Mouse (Mus musculus) liver, embryonic 14.5 days (tissue): Measurements from ENCODE around the gene Mlana. TPM values are rescaled to one million over a fixed set of nuclear protein-coding genes. Genes with fewer than 3 reads are reported as not detected.

Experiments
- ATAC-seq: fragments of 200-750 bp; cut with Nextera tagmentation; 2 replicates; pipeline ENCODE4 v1.8.0; 2017; ENCODE audit warnings: moderate number of reproducible peaks, mild to moderate bottlenecking, moderate library complexity; ENCODE audit not compliant: insufficient read depth
- DNase-seq, 3 experiments: peaks; one replicate each; pipeline ENCODE4 v3.0.0-alpha.2; 2012 to 2013; ENCODE audit warnings: low read depth in 3 of 3, low spot score in 3 of 3
- H3K27ac ChIP-seq: fragments of 300-500 bp; sonication (generic); 2 replicates; pipeline ENCODE4 v1.5.1; 2014; ENCODE audit warnings: moderate library complexity, mild to moderate bottlenecking, control low read depth, inconsistent platforms
- H3K27me3 ChIP-seq: fragments of 300-500 bp; sonication (generic); 2 replicates; pipeline ENCODE4 v1.6.1; 2014; ENCODE audit warnings: mild to moderate bottlenecking, low read length, moderate library complexity; ENCODE audit not compliant: control insufficient read depth, insufficient read depth
- H3K36me3 ChIP-seq: fragments of 300-500 bp; sonication (generic); replicated peaks from 2 replicates; pipeline ENCODE4 v1.6.1; 2014; ENCODE audit warnings: low read depth; ENCODE audit not compliant: control insufficient read depth, insufficient read depth
- H3K4me1 ChIP-seq, 2 experiments: fragments of 200-500 bp in 1 of 2; fragments of 300-500 bp in 1 of 2; sonication (generic) in 1 of 2; replicated peaks; 2 replicates each; pipeline ENCODE4 v1.6.1; 2012 to 2014; ENCODE audit warnings: antibody characterized with exemption in 1 of 2, inconsistent platforms in 1 of 2, low read length in 1 of 2; ENCODE audit not compliant: control insufficient read depth in 2 of 2, insufficient read depth in 2 of 2
- H3K4me2 ChIP-seq: fragments of 300-500 bp; sonication (generic); 2 replicates; pipeline ENCODE4 v1.6.1; 2014; ENCODE audit warnings: low read depth, mild to moderate bottlenecking, control low read depth, moderate library complexity
- H3K4me3 ChIP-seq, 2 experiments: fragments of 200-500 bp in 1 of 2; fragments of 300-500 bp in 1 of 2; sonication (generic) in 1 of 2; 2 replicates each; pipeline ENCODE4 v1.5.1; 2012 to 2014; ENCODE audit warnings: low read depth in 2 of 2, low read length in 2 of 2, mild to moderate bottlenecking in 2 of 2, control low read depth in 1 of 2, inconsistent platforms in 1 of 2, moderate library complexity in 1 of 2; ENCODE audit not compliant: insufficient read depth in 1 of 2
- H3K9ac ChIP-seq: fragments of 300-500 bp; sonication (generic); replicated peaks from 2 replicates; pipeline ENCODE4 v1.6.1; 2014; ENCODE audit warnings: mild to moderate bottlenecking, control low read depth, moderate library complexity
- H3K9me3 ChIP-seq: fragments of 300-500 bp; sonication (generic); 2 replicates; pipeline ENCODE4 v1.6.1; 2016; ENCODE audit warnings: low read length, mixed read lengths; ENCODE audit not compliant: control insufficient read depth
- CTCF ChIP-seq: IDR thresholded peaks from 2 replicates; pipeline ENCODE4 v1.5.1; 2016; ENCODE audit warnings: antibody characterized with exemption, low read depth, control low read depth
- EP300 ChIP-seq: IDR thresholded peaks from 2 replicates; pipeline ENCODE4 v1.6.1; 2016; ENCODE audit warnings: antibody characterized with exemption, low read depth
- WGBS: fragments of 180-500 bp; shearing (Covaris S2); extraction: QIAGEN DNeasy Blood & Tissue Kit; methylation state at CpG from one replicate; pipeline ENCODE4 v1.1.7; 2014; ENCODE audit not compliant: insufficient replicate concordance; 5-methylcytosine and 5-hydroxymethylcytosine counted together
- polyA plus RNA-seq, 2 experiments: library from polyadenylated mRNA; depleted of rRNA in 1 of 2; stranded (reverse) in 1 of 2; unstranded in 1 of 2; fragments of >200 nt; fragmentation: Nextera tagmentation in 1 of 2; extraction: Ambion mirVana in 1 of 2; gene quantifications; 2 replicates each; pipeline versions ENCODE4 v1.2.1 to v1.2.3; 2012 to 2014

Gene Mlana
- polyA plus RNA-seq, 2 experiments, result not detected

DNA sequence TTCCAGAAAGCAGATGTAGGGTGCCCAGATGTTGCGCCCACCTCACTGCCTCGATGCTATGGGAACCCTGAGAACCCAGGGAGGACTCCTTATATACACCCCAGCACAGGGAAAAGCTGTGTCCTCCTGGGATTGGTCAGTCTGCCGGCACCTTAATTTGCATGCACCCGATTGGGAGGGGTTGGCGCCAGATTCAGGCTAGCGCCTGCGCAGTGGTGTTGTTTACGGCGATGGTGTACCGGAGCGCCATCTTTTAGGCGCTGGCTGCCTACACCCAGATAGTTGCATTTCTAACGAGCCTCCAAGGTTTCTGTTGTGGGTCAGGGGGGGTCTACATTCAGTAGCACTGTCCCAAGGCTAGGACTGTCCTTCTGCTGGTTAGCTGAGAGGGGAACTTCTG is 25.0 kb upstream of the Mlana start:
- H3K36me3 ChIP-seq, result no peaks in the 10 kb centered on the region
- ATAC-seq, result no peak
- no peak overlapping the region for H3K4me2 ChIP-seq
- TF ChIP-seq EP300 (no peak), CTCF (no peak)
- H3K27me3 ChIP-seq, result no peaks in the 10 kb centered on the region
- DNase-seq, result no peak
- H3K9ac ChIP-seq, result no peak overlapping the region
- 83% methylated on average over 13 of the region's 13 CpGs for WGBS
- H3K4me1 ChIP-seq, result peaks cover 2 to 6% of the 10 kb centered on the region in 2 experiments; a peak in 3 of 4 replicates
- no peak overlapping the region for H3K4me3 ChIP-seq
- no peak overlapping the region for H3K27ac ChIP-seq
- no peaks in the 10 kb centered on the region for H3K9me3 ChIP-seq

- no peak overlapping the region for H3K27ac ChIP-seq
- H3K9ac ChIP-seq, result no peak overlapping the region
- ATAC-seq (no peak), DNase-seq (no peak)
- H3K4me1 ChIP-seq, result peaks cover 2 to 6% of the 10 kb centered on the region in 2 experiments; a peak in 3 of 4 replicates
- TF ChIP-seq CTCF, result no peak
- TF ChIP-seq EP300, result no peak
- H3K4me3 ChIP-seq, result no peak overlapping the region
- 80% methylated on average over 7 of the region's 7 CpGs for WGBS
- H3K4me2 ChIP-seq, result no peak overlapping the region
- H3K9me3 ChIP-seq, result no peaks in the 10 kb centered on the region
- H3K27me3 ChIP-seq, result no peaks in the 10 kb centered on the region
- H3K36me3 ChIP-seq, result no peaks in the 10 kb centered on the region
Observed at GRCm38 (mm10) chr19:29674946-29675345, 22.7 kb upstream of the Mlana start.

- ATAC-seq (no peak), DNase-seq (no peak)
- TF ChIP-seq CTCF, result no peak
- no peak overlapping the region for H3K4me2 ChIP-seq
- H3K36me3 ChIP-seq, result no peaks in the 10 kb centered on the region
- peaks cover 2 to 9% of the 10 kb centered on the region in 2 experiments; a peak in 3 of 4 replicates for H3K4me1 ChIP-seq
- no peaks in the 10 kb centered on the region for H3K27me3 ChIP-seq
- H3K9ac ChIP-seq, result no peak overlapping the region
- H3K9me3 ChIP-seq, result no peaks in the 10 kb centered on the region
- no peak overlapping the region for H3K4me3 ChIP-seq
- H3K27ac ChIP-seq, result no peak overlapping the region
- WGBS, result 15% methylated on average over 9 of the region's 9 CpGs
Observed at GRCm38 (mm10) chr19:29675562-29676078, 22.0 kb upstream of the Mlana start.

DNA sequence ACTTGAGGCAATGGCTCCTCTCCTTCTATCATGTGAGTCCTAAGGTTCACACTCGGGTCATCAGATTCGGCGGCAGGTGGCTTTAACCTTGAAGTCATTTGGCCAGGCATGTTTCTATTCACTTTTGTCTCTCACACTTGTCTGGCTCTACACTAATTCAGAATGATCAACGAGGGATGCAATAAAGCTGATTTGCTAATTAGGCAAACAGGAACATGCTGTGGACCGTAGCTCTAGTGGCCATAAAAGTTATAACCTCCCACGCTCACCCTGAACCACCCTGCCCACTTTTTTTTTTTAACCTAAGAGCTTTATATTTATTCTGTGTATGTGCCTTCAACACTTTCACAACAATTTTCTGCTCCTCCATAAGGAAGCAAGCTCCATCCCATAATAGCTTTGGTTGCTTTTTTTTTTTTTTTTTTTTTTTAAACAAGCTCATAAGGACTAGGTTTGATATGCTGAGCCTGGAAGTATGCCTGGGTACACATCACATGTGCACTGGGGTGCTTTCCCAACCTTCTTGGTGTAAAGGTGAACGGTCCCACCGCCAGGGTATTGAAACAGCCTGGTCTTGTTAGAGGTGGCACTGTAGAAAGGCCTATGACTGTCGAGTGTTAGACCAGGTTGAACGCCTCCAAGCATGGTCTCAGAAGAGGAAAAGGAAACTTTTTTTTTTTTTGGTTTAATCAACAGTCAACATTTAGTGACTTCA is 21.0 kb upstream of the Mlana start:
- H3K4me3 ChIP-seq, result no peak overlapping the region
- WGBS, result 74% methylated on average over 10 of the region's 10 CpGs
- no peaks in the 10 kb centered on the region for H3K27me3 ChIP-seq
- H3K9me3 ChIP-seq, result no peaks in the 10 kb centered on the region
- no peak for DNase-seq
- H3K4me1 ChIP-seq, result peaks cover 2 to 9% of the 10 kb centered on the region in 2 experiments; a peak in 3 of 4 replicates
- no peak overlapping the region for H3K27ac ChIP-seq
- no peak overlapping the region for H3K9ac ChIP-seq
- TF ChIP-seq EP300, result no peak
- no peak for TF ChIP-seq CTCF
- no peaks in the 10 kb centered on the region for H3K36me3 ChIP-seq
- no peak overlapping the region for H3K4me2 ChIP-seq
- no peak for ATAC-seq

GRCm38 (mm10) chr19:29678181-29678778 is 19.3 kb upstream of the Mlana start:
- TF ChIP-seq CTCF (no peak), EP300 (no peak)
- DNase-seq (no peak), ATAC-seq (no peak)
- no peak overlapping the region for H3K4me2 ChIP-seq
- 66% methylated on average over 6 of the region's 6 CpGs for WGBS
- no peak overlapping the region for H3K9ac ChIP-seq
- no peak overlapping the region for H3K27ac ChIP-seq
- H3K4me3 ChIP-seq, result no peak overlapping the region
- H3K36me3 ChIP-seq, result no peaks in the 10 kb centered on the region
- peaks cover 2 to 9% of the 10 kb centered on the region in 2 experiments; a peak in 3 of 4 replicates for H3K4me1 ChIP-seq
- no peaks in the 10 kb centered on the region for H3K27me3 ChIP-seq
- H3K9me3 ChIP-seq, result no peaks in the 10 kb centered on the region
